Mouse (Mus musculus) kidney, adult 18-20 months (tissue): ENCODE data around the gene Mark4.

ENCODE experiments used
- DNase-seq: peaks from one replicate; pipeline ENCODE4 v3.0.0; 2021

The Mark4 gene

GRCm38 (mm10) chr7:19383708-19384107 is 74.9 kb downstream of the Mark4 start:
- no peak for DNase-seq

- no peak for DNase-seq
Measured at GRCm38 (mm10) chr7:19382166-19382541, 76.5 kb downstream of the Mark4 start.

DNA sequence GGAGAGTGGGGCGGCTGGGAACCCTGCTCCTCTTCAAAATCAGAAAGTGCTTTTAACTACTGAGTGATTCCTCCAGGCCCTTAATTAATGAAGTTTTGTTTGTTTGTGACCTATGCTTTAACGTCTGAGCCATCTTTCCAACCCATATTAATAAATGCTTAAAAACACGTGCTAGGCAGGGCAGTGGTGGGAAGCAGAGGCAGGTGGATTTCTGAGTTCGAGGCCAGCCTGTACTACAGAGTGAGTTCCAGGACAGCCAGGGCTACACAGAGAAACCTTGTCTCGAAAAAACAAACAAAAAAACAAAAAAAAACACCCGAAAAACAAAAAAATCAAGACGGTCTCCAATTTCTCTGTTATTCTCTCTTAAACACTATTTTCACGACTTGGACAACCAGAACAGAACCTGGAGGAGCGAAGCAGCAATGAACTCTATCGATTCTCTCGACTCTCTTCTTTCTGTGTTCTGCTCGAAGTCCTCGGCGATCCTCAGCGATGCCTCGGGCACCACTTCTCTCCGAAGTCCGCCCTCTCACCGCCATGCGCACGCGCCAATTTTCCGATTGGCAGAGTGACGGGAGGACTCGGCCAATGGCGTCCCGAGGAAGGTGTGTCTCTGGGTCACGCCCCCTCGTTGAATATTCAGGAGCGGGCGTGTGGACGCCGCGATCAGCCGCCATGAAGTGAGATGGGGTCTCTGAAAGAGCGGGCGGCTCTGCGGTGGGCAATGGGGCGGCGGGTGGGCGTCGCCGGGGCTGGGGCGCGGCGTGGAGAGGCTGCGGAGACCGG is 77.0 kb downstream of the Mark4 start, which contains the start of gene Ercc2:
Gene Ercc2 (plus strand): TSS at position 634 of the 789 bp plus-strand sequence.
- peak; percentile 99 for DNase-seq

- DNase-seq: no peak
Measured at GRCm38 (mm10) chr7:19378049-19378448, 80.6 kb downstream of the Mark4 start.

DNA sequence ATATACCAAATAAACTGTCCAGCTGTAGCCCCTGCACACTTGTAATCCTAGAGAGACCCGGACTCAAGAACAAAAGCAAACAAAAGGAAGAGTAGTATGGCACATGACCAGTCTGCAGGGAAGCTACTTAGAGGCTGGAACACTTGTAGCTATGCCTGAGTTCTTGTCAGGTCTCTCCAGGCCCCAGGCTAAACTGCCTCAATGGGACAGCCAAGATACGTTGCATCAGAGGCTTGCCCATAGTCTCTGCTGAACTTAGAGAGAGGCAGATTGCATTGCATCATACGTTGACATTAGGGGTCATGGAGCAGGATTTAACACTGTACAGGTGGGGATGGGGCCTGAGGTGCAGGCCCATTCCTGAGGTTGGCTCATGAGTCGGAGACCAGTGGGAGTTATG is 82.6 kb downstream of the Mark4 start:
- DNase-seq: no peak

GRCm38 (mm10) chr7:19375368-19375767 is 83.3 kb downstream of the Mark4 start:
- DNase-seq: no peak
